Mouse (Mus musculus) heart, adult 11 months (tissue): ENCODE measurements at regions not wholly inside any gene's neighbourhood (a gene's known extent, or its start where the extent isn't known, plus 50 kb on each side); places are given as distances from the start of the nearest gene placed in this dataset.

Experiments used
- DNase-seq: peaks from one replicate; pipeline ENCODE4 v3.0.0; 2022

DNA sequence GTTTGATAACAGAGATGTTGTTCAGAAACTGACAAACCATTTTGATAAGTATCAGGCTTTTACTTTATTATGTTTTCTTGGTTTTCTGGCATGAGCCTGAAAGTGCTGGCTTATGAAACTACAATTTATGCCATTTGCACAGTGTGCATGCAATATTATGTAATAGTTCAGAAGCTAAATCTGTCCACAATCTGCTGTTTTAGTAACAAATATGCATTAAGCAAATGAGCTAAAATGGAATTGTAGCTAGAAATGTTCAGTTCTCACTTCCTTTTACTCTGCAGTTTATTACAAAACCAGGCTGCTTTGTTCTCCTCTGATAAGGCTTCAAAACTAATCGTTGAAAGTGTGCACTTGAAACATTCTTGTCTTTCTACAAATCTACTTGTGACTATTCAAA, 332.4 kb upstream of the Adarb2 start:
- no peak for DNase-seq

DNA sequence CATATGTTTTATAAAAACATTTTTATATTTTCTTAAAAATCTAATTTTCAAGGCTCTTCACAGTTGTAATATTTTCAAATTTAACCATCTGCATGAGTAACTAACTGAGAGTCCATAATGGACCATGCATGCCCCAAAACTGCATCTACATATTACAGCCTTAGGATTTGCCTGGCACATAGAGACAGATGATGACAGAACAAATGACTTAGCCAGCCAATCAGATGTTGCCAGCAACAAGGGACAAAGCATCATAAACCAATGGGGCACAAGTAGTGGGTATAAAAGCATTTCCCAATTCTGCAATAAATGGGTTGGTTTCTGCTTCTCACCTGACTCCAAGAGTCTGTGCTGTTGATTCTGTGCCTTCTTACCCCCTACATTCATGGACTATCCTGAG, 287.3 kb upstream of the Adarb2 start:
- peak; percentile 74 for DNase-seq
